Mouse (Mus musculus) hindbrain, embryonic 12.5 days (tissue): ENCODE results near the gene Gm20695. TPM values are rescaled to one million over a fixed set of nuclear protein-coding genes. Genes with fewer than 3 reads are reported as not detected.

Source experiments
- ATAC-seq: fragments of 200-750 bp; cut with Nextera tagmentation; 2 replicates; pipeline ENCODE4 v1.8.0; 2017; ENCODE audit warnings: moderate TSS enrichment; ENCODE audit not compliant: low FRiP score
- H3K27ac ChIP-seq: fragments of 300-500 bp; sonication (generic); 2 replicates; pipeline ENCODE4 v1.5.1; 2016; ENCODE audit warnings: mild to moderate bottlenecking
- H3K27me3 ChIP-seq: fragments of 300-500 bp; sonication (generic); 2 replicates; pipeline ENCODE4 v1.6.1; 2016; ENCODE audit warnings: mild to moderate bottlenecking
- H3K36me3 ChIP-seq: fragments of 300-500 bp; sonication (generic); 2 replicates; pipeline ENCODE4 v1.6.1; 2016; ENCODE audit warnings: mild to moderate bottlenecking
- H3K4me1 ChIP-seq: fragments of 300-500 bp; sonication (generic); 2 replicates; pipeline ENCODE4 v1.6.1; 2016
- H3K4me2 ChIP-seq: fragments of 300-500 bp; sonication (generic); replicated peaks from 2 replicates; pipeline ENCODE4 v1.6.1; 2016; ENCODE audit warnings: mild to moderate bottlenecking
- H3K4me3 ChIP-seq: fragments of 300-500 bp; sonication (generic); 2 replicates; pipeline ENCODE4 v1.5.1; 2016; ENCODE audit warnings: mild to moderate bottlenecking
- H3K9ac ChIP-seq: fragments of 300-500 bp; sonication (generic); 2 replicates; pipeline ENCODE4 v1.6.1; 2016; ENCODE audit warnings: mild to moderate bottlenecking, moderate library complexity
- H3K9me3 ChIP-seq: fragments of 300-500 bp; sonication (generic); replicated peaks from 2 replicates; pipeline ENCODE4 v1.6.1; 2016; ENCODE audit warnings: mild to moderate bottlenecking
- WGBS: fragments of 180-500 bp; shearing (Covaris S2); methylation state at CpG from one replicate; pipeline ENCODE4 v1.1.7; 2016; 5-methylcytosine and 5-hydroxymethylcytosine counted together
- microRNA-seq: library from miRNA; unstranded; fragments of <30 nt; microRNA quantifications from one replicate; pipeline ENCODE4, GENCODE M21; 2017
- polyA plus RNA-seq: library from polyadenylated mRNA; unstranded; fragments of >200 nt; fragmentation: Nextera tagmentation; extraction: Ambion mirVana; gene quantifications from 2 replicates; pipeline ENCODE4 v1.2.1, GENCODE M21; 2016

Gene Gm20695
- polyA plus RNA-seq, 1 experiment from 2014 or later = 3.0 TPM

DNA sequence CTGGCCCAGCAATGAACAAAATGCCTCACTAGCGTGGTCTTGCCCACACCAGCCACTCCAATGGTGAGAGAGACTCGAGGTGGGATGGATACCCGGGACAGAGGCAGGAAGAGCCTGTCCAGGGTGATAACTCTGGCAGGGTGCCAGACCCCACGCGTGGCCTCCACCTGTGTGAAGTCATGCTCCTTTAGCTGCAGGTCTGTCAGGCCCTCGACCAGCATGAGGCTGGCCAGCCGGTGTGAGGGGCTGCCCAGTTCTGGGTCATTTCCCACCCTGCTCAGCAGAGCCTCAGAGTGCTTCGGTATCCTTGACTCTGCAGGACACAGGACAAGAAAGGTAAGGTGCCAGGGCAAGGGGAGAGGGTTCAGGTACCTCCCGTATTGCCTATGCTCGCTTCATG lies 80.5 kb downstream of the Gm20695 start:
- Histone ChIP-seq H3K4me3 (no peak overlapping the region), H3K9ac (no peak overlapping the region), H3K36me3 (no peaks in the 10 kb centered on the region), H3K9me3 (no peaks in the 10 kb centered on the region), H3K27me3 (no peaks in the 10 kb centered on the region), H3K4me1 (no peaks in the 10 kb centered on the region), H3K27ac (no peak overlapping the region), H3K4me2 (no peak overlapping the region)
- 80% methylated on average over 10 of the region's 10 CpGs for WGBS
- no peak for ATAC-seq

- Histone ChIP-seq H3K27ac (no peak overlapping the region), H3K9me3 (no peaks in the 10 kb centered on the region), H3K4me3 (no peak overlapping the region), H3K36me3 (no peaks in the 10 kb centered on the region), H3K4me2 (no peak overlapping the region), H3K27me3 (no peaks in the 10 kb centered on the region), H3K4me1 (no peaks in the 10 kb centered on the region), H3K9ac (no peak overlapping the region)
- ATAC-seq = no peak
- WGBS = 82% methylated on average over 3 of the region's 3 CpGs
These were observed 81.1 kb downstream of the Gm20695 start for GRCm38 (mm10) chr16:3965534-3965933.

Small RNA genes lying within 50 kb of the gene (microRNA-seq; reads per million reads assigned to microRNA genes)
- not detected for gene Gm23493

Other genes with a start within 250 kb of the Gm20695 start
- not detected in 2 replicates for gene Mefv, start 166.6 kb upstream of the Gm20695 start, polyA plus RNA-seq
- gene Zfp263, start 140.6 kb upstream of the Gm20695 start, polyA plus RNA-seq = 54.4 and 56.7 TPM in 2 replicates
- not detected in 2 replicates for gene Olfr15, start 53.8 kb upstream of the Gm20695 start, polyA plus RNA-seq
- 2.0 and 2.1 TPM in 2 replicates for gene Zfp174, start 37.4 kb upstream of the Gm20695 start, polyA plus RNA-seq
- gene Naa60, start 12.3 kb upstream of the Gm20695 start, polyA plus RNA-seq = 64.2 and 65.7 TPM in 2 replicates
- gene Zfp597, start 87 bp upstream of the Gm20695 start, polyA plus RNA-seq = 12.1 and 13.4 TPM in 2 replicates
- gene 1700037C18Rik, start 24.0 kb downstream of the Gm20695 start, polyA plus RNA-seq = 7.2 and 8.0 TPM in 2 replicates
- gene Cluap1, start 24.2 kb downstream of the Gm20695 start, polyA plus RNA-seq = 30.3 and 31.2 TPM in 2 replicates
- gene Nlrc3, start 92.0 kb downstream of the Gm20695 start, polyA plus RNA-seq = 0.96 and 1.2 TPM in 2 replicates
- gene Slx4, start 119.1 kb downstream of the Gm20695 start, polyA plus RNA-seq = 34.6 and 36.8 TPM in 2 replicates
- gene Dnase1, start 152.3 kb downstream of the Gm20695 start, polyA plus RNA-seq = 6.3 and 7.8 TPM in 2 replicates
- 60.6 and 61.3 TPM in 2 replicates for gene Trap1, start 193.2 kb downstream of the Gm20695 start, polyA plus RNA-seq